Mouse (Mus musculus): ENCODE measurements around the gene Gm28047. TPM values are rescaled to one million over a fixed set of nuclear protein-coding genes. Genes with fewer than 3 reads are reported as not detected.

Gene Gm28047
- polyA plus RNA-seq, 1 experiment from 2014 or later, result not detected

DNA sequence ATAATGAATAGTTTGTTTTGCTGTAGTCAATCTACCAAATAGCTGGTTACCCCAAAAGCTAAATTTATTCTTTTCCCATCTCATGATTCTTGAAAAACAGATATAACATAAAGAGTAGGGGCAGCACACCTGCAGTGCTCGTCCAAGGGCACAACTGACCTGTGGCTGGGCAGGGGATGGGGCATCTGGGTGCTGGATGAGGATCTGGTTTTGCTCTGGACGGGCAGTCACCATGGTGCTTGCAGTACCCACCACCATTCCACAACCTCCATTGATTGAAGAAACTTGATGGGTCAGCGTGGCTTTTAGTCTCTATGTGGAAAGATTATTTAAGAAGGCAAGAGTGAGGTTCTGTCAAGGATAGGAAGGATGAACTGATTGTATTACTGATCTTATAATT is 78.6 kb downstream of the Gm28047 start:
- H3K36me3 ChIP-seq (ENCODE audit: control insufficient read depth, insufficient read depth, low read length), result peaks cover 25% of the 10 kb centered on the region
- H3K9me3 ChIP-seq (ENCODE audit: control insufficient read depth, low read length), result no peaks in the 10 kb centered on the region
- no peak overlapping the region for H3K4me2 ChIP-seq (ENCODE audit: low read depth, low read length)
- H3K27ac ChIP-seq (ENCODE audit: low read length), result no peak overlapping the region
- no peaks in the 10 kb centered on the region for H3K4me1 ChIP-seq (ENCODE audit: control insufficient read depth, insufficient read depth, low read length)
- no peaks in the 10 kb centered on the region for H3K27me3 ChIP-seq (replicated peaks; ENCODE audit: control insufficient read depth, insufficient read depth, low read length)
- H3K9ac ChIP-seq (ENCODE audit: low read depth, low read length), result no peak overlapping the region
- ATAC-seq, result no peak
- H3K4me3 ChIP-seq (ENCODE audit: low read length), result no peak overlapping the region
- 93% methylated on average over 3 of the region's 3 CpGs for WGBS

DNA sequence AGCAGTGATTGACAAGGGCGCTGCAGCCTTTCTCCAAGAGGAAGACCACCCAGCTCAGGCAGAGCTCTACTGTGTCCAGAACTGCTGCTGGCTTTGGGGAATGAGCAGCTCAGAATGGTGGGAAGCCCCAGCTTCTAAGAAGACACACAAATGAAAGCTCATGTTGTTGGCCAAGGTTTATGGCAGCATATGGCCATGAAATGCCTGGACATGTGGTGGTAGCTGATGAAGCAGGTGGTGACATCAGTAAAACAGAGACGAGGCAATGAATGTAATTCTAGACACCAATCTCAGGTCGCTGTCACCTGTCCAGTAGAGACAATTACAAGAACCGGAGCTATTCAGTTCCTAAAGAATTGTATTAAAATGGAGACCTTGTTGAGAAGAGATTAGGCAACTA is 80.1 kb downstream of the Gm28047 start:
- Histone ChIP-seq H3K4me1 (ENCODE audit: control insufficient read depth, insufficient read depth, low read length) (no peaks in the 10 kb centered on the region), H3K4me2 (ENCODE audit: low read depth, low read length) (no peak overlapping the region), H3K27ac (ENCODE audit: low read length) (no peak overlapping the region), H3K9ac (ENCODE audit: low read depth, low read length) (no peak overlapping the region), H3K4me3 (ENCODE audit: low read length) (no peak overlapping the region), H3K27me3 (replicated peaks; ENCODE audit: control insufficient read depth, insufficient read depth, low read length) (no peaks in the 10 kb centered on the region), H3K9me3 (ENCODE audit: control insufficient read depth, low read length) (no peaks in the 10 kb centered on the region), H3K36me3 (ENCODE audit: control insufficient read depth, insufficient read depth, low read length) (peaks cover 25% of the 10 kb centered on the region)
- ATAC-seq, result no peak
- WGBS, result 95% methylated on average over 4 of the region's 4 CpGs

- no peak for ATAC-seq
- H3K4me1 ChIP-seq (ENCODE audit: control insufficient read depth, insufficient read depth, low read length), result no peaks in the 10 kb centered on the region
- no peak overlapping the region for H3K4me2 ChIP-seq (ENCODE audit: low read depth, low read length)
- H3K36me3 ChIP-seq (ENCODE audit: control insufficient read depth, insufficient read depth, low read length), result peaks cover 8% of the 10 kb centered on the region; the same call in 1 of the 2 replicates
- H3K9ac ChIP-seq (ENCODE audit: low read depth, low read length), result no peak overlapping the region
- no peak overlapping the region for H3K27ac ChIP-seq (ENCODE audit: low read length)
- H3K9me3 ChIP-seq (ENCODE audit: control insufficient read depth, low read length), result no peaks in the 10 kb centered on the region
- WGBS, result 91% methylated on average over 7 of the region's 7 CpGs
- H3K27me3 ChIP-seq (replicated peaks; ENCODE audit: control insufficient read depth, insufficient read depth, low read length), result no peaks in the 10 kb centered on the region
- no peak overlapping the region for H3K4me3 ChIP-seq (ENCODE audit: low read length)
These were observed 90.9 kb downstream of the Gm28047 start for GRCm38 (mm10) chr15:102533926-102534325.

DNA sequence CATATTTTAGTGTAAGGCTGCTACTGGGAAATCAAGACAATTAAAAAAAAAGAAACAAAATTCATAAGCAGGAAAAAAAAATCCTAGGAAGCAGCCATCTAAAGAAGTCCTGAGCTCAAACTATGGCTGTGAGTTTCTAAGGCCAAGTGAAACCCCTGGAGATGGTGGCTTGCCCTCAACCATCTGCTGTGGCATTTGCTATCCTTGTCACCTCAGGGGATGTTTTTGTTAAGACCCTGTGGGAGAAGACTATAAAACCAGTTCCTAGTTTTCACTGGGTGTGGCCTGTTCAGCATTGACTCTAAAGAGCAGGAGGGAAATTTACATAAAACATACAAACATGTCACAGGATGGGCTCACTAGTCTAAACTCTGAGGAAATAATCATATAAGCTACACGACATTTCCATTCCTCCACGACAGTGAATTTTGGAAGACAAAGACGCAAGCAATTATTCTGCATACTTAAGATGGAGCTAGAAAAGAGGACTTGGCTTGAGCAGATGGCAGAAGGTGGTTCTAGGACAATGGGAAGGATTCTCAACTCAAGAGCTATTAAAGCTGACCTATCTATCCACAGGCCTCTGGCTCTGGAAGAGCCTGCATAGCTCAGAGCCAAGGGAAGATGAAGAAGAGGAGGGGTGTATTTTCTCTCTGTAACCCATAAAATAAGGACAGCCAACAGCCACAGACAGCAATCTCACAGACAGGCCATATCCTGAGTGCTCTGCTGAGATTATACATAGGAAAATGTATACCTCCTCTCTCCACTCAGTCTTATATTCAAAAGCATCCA is 92.6 kb downstream of the Gm28047 start:
- Histone ChIP-seq H3K27ac (ENCODE audit: low read length) (no peak overlapping the region), H3K9me3 (ENCODE audit: control insufficient read depth, low read length) (no peaks in the 10 kb centered on the region), H3K4me3 (ENCODE audit: low read length) (no peak overlapping the region), H3K4me1 (ENCODE audit: control insufficient read depth, insufficient read depth, low read length) (no peaks in the 10 kb centered on the region), H3K4me2 (ENCODE audit: low read depth, low read length) (no peak overlapping the region), H3K27me3 (replicated peaks; ENCODE audit: control insufficient read depth, insufficient read depth, low read length) (no peaks in the 10 kb centered on the region), H3K36me3 (ENCODE audit: control insufficient read depth, insufficient read depth, low read length) (peaks cover 15% of the 10 kb centered on the region), H3K9ac (ENCODE audit: low read depth, low read length) (no peak overlapping the region)
- ATAC-seq, result no peak
- WGBS, result 87% methylated on average over 3 of the region's 3 CpGs

- Histone ChIP-seq H3K4me2 (ENCODE audit: low read depth, low read length) (no peak overlapping the region), H3K4me1 (ENCODE audit: control insufficient read depth, insufficient read depth, low read length) (no peaks in the 10 kb centered on the region), H3K36me3 (ENCODE audit: control insufficient read depth, insufficient read depth, low read length) (peaks cover 13% of the 10 kb centered on the region), H3K4me3 (ENCODE audit: low read length) (no peak overlapping the region), H3K27ac (ENCODE audit: low read length) (no peak overlapping the region), H3K9me3 (ENCODE audit: control insufficient read depth, low read length) (no peaks in the 10 kb centered on the region), H3K27me3 (replicated peaks; ENCODE audit: control insufficient read depth, insufficient read depth, low read length) (no peaks in the 10 kb centered on the region), H3K9ac (ENCODE audit: low read depth, low read length) (no peak overlapping the region)
- WGBS, result 81% methylated on average over 4 of the region's 4 CpGs
- ATAC-seq, result no peak
These were observed 93.3 kb downstream of the Gm28047 start for GRCm38 (mm10) chr15:102531586-102531985.

GRCm38 (mm10) chr15:102530566-102530965 is 94.3 kb downstream of the Gm28047 start:
- Histone ChIP-seq H3K36me3 (ENCODE audit: control insufficient read depth, insufficient read depth, low read length) (peaks cover 10% of the 10 kb centered on the region), H3K4me2 (ENCODE audit: low read depth, low read length) (no peak overlapping the region), H3K27ac (ENCODE audit: low read length) (no peak overlapping the region), H3K9ac (ENCODE audit: low read depth, low read length) (no peak overlapping the region), H3K27me3 (replicated peaks; ENCODE audit: control insufficient read depth, insufficient read depth, low read length) (no peaks in the 10 kb centered on the region), H3K4me3 (ENCODE audit: low read length) (no peak overlapping the region), H3K9me3 (ENCODE audit: control insufficient read depth, low read length) (no peaks in the 10 kb centered on the region), H3K4me1 (ENCODE audit: control insufficient read depth, insufficient read depth, low read length) (no peaks in the 10 kb centered on the region)
- ATAC-seq, result peak; percentile 21; the same call in 1 of the 2 replicates
- 81% methylated on average over 4 of the region's 4 CpGs for WGBS

DNA sequence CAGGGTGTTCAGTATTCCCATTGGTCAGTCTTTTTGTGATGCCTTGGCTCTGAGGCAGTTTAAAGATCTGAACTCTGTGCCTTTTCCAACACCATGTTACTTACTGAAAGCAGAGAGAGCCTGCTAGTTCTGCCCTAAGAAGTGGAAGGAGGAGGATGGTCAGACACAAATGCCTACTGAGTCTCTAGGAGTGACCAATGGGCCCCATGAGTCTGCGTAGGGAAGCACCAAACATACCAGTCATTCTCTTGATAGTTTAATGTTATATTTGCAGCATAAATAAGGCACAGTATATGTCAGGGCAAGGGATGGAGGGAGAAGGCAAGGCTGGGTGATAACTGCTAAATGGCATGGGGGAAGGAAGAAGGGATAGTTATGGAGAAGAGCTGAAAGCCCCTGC is 96.5 kb downstream of the Gm28047 start:
- 92% methylated on average over 1 of the region's 1 CpGs for WGBS
- peaks cover 16% of the 10 kb centered on the region for H3K36me3 ChIP-seq (ENCODE audit: control insufficient read depth, insufficient read depth, low read length)

DNA sequence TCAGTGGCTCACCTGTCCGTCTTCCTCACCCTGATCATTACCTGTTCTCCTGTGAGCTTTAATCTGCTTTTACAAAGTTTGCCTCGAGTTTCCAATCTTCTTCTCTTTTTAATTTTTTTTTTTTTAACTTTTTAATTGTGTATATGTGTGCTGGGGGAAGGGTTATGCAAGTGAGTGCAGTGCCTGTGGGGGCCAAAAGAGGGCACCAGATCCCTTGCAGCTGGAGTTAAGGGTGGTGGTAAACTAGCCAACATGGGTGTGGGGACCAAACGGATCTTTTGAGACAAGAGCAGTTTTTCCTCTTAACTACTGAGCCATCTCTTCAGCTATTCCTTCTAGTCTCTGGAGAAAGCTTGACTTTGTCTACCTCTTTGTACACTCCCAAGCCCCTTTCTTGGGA is 96.9 kb downstream of the Gm28047 start:
- Histone ChIP-seq H3K27me3 (replicated peaks; ENCODE audit: control insufficient read depth, insufficient read depth, low read length) (no peaks in the 10 kb centered on the region), H3K27ac (ENCODE audit: low read length) (no peak overlapping the region), H3K4me2 (ENCODE audit: low read depth, low read length) (no peak overlapping the region), H3K9me3 (ENCODE audit: control insufficient read depth, low read length) (no peaks in the 10 kb centered on the region), H3K4me1 (ENCODE audit: control insufficient read depth, insufficient read depth, low read length) (no peaks in the 10 kb centered on the region), H3K36me3 (ENCODE audit: control insufficient read depth, insufficient read depth, low read length) (peaks cover 16% of the 10 kb centered on the region), H3K9ac (ENCODE audit: low read depth, low read length) (no peak overlapping the region), H3K4me3 (ENCODE audit: low read length) (no peak overlapping the region)
- WGBS, result 72% methylated on average over 3 of the region's 3 CpGs
- no peak for ATAC-seq

More for the DNA sequence above, 96.5 kb downstream of the Gm28047 start:
- Histone ChIP-seq H3K27me3 (replicated peaks; ENCODE audit: control insufficient read depth, insufficient read depth, low read length) (no peaks in the 10 kb centered on the region), H3K4me2 (ENCODE audit: low read depth, low read length) (no peak overlapping the region), H3K27ac (ENCODE audit: low read length) (no peak overlapping the region), H3K9ac (ENCODE audit: low read depth, low read length) (no peak overlapping the region), H3K9me3 (ENCODE audit: control insufficient read depth, low read length) (no peaks in the 10 kb centered on the region), H3K4me1 (ENCODE audit: control insufficient read depth, insufficient read depth, low read length) (no peaks in the 10 kb centered on the region), H3K4me3 (ENCODE audit: low read length) (no peak overlapping the region)
- no peak for ATAC-seq

- Histone ChIP-seq H3K9me3 (ENCODE audit: control insufficient read depth, low read length) (no peaks in the 10 kb centered on the region), H3K27ac (ENCODE audit: low read length) (no peak overlapping the region), H3K27me3 (replicated peaks; ENCODE audit: control insufficient read depth, insufficient read depth, low read length) (no peaks in the 10 kb centered on the region), H3K9ac (ENCODE audit: low read depth, low read length) (no peak overlapping the region), H3K36me3 (ENCODE audit: control insufficient read depth, insufficient read depth, low read length) (peaks cover 16% of the 10 kb centered on the region), H3K4me3 (ENCODE audit: low read length) (no peak overlapping the region), H3K4me2 (ENCODE audit: low read depth, low read length) (no peak overlapping the region), H3K4me1 (ENCODE audit: control insufficient read depth, insufficient read depth, low read length) (no peaks in the 10 kb centered on the region)
- 81% methylated on average over 6 of the region's 6 CpGs for WGBS
- no peak for ATAC-seq
These were observed 98.5 kb downstream of the Gm28047 start for GRCm38 (mm10) chr15:102526111-102527002.

All from intestine, embryonic 16.5 days (tissue).